Mouse (Mus musculus) kidney, adult 9 months (tissue): Measurements from ENCODE around the gene Glg1.

Experiments
- DNase-seq: peaks from one replicate; pipeline ENCODE4 v3.0.0; 2022

Gene Glg1

GRCm38 (mm10) chr8:111130756-111131155, 128.3 kb downstream of the Glg1 start:
- no peak for DNase-seq

- no peak for DNase-seq
These were observed 139.5 kb downstream of the Glg1 start for GRCm38 (mm10) chr8:111119481-111119880.

- DNase-seq = no peak
These were observed 144.1 kb downstream of the Glg1 start for GRCm38 (mm10) chr8:111114891-111115290.
